Mouse (Mus musculus) ES-Bruce4 (cell line): Measurements from ENCODE around the gene Zfr2.

Experiments
- EP300 ChIP-seq: IDR thresholded peaks from 2 replicates; pipeline ENCODE4 v1.6.1; 2011; ENCODE audit warnings: low read depth, low read length; ENCODE audit not compliant: insufficient read depth
- POLR2A ChIP-seq: IDR thresholded peaks from one replicate; pipeline ENCODE4 v1.8.1; 2011; ENCODE audit warnings: low read length; ENCODE audit not compliant: insufficient read depth

DNA sequence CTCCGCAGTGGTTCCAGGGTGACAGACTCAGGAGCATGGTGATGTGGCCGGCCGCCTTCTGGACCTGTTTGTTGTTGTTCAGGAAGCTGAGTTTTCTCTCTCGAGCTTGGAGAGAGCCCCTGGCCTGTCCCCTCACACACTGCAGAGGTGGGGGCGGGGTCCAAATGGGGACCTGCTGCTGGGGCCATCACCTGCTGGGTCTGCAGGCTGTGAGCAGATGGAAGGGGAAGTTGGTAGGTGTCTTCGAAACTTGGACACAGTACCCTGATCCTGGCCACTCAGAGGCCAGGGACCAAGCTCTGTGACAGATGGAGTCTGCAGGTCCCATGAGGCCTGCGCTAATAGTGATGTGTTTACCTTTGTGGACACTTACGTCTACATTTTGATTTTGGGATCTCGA lies 68.4 kb downstream of the Zfr2 start:
- TF ChIP-seq POLR2A, result no peak
- no peak for TF ChIP-seq EP300
